Mouse (Mus musculus) heart, embryonic 11.5 days (tissue): ENCODE results near the gene Cdh12. TPM values are rescaled to one million over a fixed set of nuclear protein-coding genes. Genes with fewer than 3 reads are reported as not detected.

Experiments used
- ATAC-seq: fragments of 200-750 bp; cut with Nextera tagmentation; replicated peaks from 2 replicates; pipeline ENCODE4 v1.8.0; 2017; ENCODE audit warnings: moderate library complexity; ENCODE audit not compliant: insufficient number of reproducible peaks, low FRiP score, low TSS enrichment
- H3K27ac ChIP-seq: fragments of 300-500 bp; sonication (generic); 2 replicates; pipeline ENCODE4 v1.5.1; 2014; ENCODE audit warnings: mild to moderate bottlenecking, low read depth, low read length
- H3K27me3 ChIP-seq: fragments of 300-500 bp; sonication (generic); 2 replicates; pipeline ENCODE4 v1.6.1; 2014; ENCODE audit warnings: mild to moderate bottlenecking, low read length, mixed read lengths; ENCODE audit not compliant: control insufficient read depth, insufficient read depth
- H3K36me3 ChIP-seq: fragments of 300-500 bp; sonication (generic); 2 replicates; pipeline ENCODE4 v1.6.1; 2014; ENCODE audit warnings: mild to moderate bottlenecking, low read length, moderate library complexity, mixed read lengths; ENCODE audit not compliant: control insufficient read depth, insufficient read depth
- H3K4me1 ChIP-seq: fragments of 300-500 bp; sonication (generic); 2 replicates; pipeline ENCODE4 v1.6.1; 2014; ENCODE audit warnings: low read length; ENCODE audit not compliant: control insufficient read depth, insufficient read depth
- H3K4me2 ChIP-seq: fragments of 300-500 bp; sonication (generic); 2 replicates; pipeline ENCODE4 v1.6.1; 2014; ENCODE audit warnings: mild to moderate bottlenecking, moderate library complexity
- H3K4me3 ChIP-seq: fragments of 300-500 bp; sonication (generic); 2 replicates; pipeline ENCODE4 v1.5.1; 2014; ENCODE audit warnings: low read depth, low read length
- H3K9ac ChIP-seq: fragments of 300-500 bp; sonication (generic); 2 replicates; pipeline ENCODE4 v1.6.1; 2014; ENCODE audit warnings: mild to moderate bottlenecking, low read depth, low read length, moderate library complexity
- H3K9me3 ChIP-seq: fragments of 300-500 bp; sonication (generic); replicated peaks from 2 replicates; pipeline ENCODE4 v1.6.1; 2016; ENCODE audit warnings: low read length; ENCODE audit not compliant: control insufficient read depth
- WGBS: fragments of 180-500 bp; shearing (Covaris S2); extraction: QIAGEN DNeasy Blood & Tissue Kit; methylation state at CpG from one replicate; pipeline ENCODE4 v1.1.7; 2014; ENCODE audit not compliant: insufficient replicate concordance; 5-methylcytosine and 5-hydroxymethylcytosine counted together
- polyA plus RNA-seq: library from polyadenylated mRNA; unstranded; fragments of >200 nt; fragmentation: Nextera tagmentation; extraction: Ambion mirVana; gene quantifications from 2 replicates; pipeline ENCODE4 v1.2.1, GENCODE M21; 2014

Cdh12 gene
- polyA plus RNA-seq, 1 experiment from 2014 or later, result 0.04 TPM

DNA sequence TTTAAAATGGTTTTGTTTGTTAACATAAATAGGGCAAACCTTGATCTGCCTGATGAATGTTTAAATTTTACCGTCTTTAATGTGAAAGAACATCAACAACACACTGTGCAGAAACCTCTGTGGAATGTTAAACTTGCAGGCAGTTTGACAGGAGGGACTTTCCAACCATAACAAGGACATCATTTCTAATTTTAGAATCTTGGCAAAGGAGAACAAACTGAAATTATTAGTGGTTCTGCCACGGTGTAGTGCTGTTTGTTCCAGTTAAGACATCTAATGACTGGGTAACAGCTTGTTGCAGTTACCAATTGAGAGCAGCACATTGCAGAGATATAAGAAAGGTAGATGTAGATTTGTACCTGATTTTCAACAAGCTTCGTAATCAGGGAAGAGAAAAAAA is 453.5 kb downstream of the Cdh12 start:
- no peaks in the 10 kb centered on the region for H3K36me3 ChIP-seq
- H3K4me3 ChIP-seq, result no peak overlapping the region
- H3K27me3 ChIP-seq, result no peaks in the 10 kb centered on the region
- no peaks in the 10 kb centered on the region for H3K9me3 ChIP-seq
- no peak overlapping the region for H3K9ac ChIP-seq
- no peak overlapping the region for H3K27ac ChIP-seq
- H3K4me1 ChIP-seq, result no peaks in the 10 kb centered on the region
- H3K4me2 ChIP-seq, result no peak overlapping the region
- 40% methylated on average over 3 of the region's 3 CpGs for WGBS
- ATAC-seq, result no peak

DNA sequence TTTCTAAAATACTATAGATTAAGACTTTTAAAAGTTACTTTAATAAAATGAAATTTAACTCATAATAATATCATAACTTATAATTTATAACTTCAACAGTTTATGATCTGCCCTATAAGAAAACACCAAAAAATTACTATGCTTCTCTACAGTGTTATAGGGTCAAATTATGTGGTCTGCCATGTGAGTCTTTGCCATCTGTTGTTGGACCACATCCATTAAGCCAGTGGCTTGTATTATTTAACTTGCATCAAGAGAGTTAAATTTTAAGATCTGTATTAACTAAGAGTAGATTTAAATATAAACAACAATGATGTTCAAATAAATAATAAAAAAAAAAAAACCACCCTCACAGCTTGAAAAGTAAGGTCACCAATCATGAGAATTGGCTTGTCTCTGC is 479.2 kb downstream of the Cdh12 start:
- no peaks in the 10 kb centered on the region for H3K4me1 ChIP-seq
- ATAC-seq, result no peak

DNA sequence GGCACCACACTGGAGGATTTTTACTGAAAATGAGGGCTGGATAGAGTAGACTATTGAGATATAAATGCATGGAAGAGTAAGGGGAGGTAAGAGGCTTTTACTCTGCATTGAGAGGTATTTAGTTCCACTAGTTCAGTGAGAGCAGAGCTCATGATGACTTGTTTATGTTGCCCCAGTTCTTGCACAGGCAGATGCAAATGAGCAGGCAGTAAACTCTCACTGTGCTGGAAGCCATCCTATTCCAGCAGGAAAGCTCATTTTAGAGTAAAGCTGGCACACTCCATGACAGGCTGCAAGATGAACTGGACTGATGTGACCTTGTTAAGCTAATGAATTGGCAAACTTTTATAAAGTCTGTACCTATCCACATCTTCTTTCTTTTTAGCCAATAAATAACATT is 494.9 kb downstream of the Cdh12 start:
- Histone ChIP-seq H3K4me1 (no peaks in the 10 kb centered on the region), H3K27ac (no peak overlapping the region), H3K9me3 (no peaks in the 10 kb centered on the region), H3K27me3 (no peaks in the 10 kb centered on the region), H3K4me3 (no peak overlapping the region), H3K4me2 (no peak overlapping the region), H3K36me3 (no peaks in the 10 kb centered on the region), H3K9ac (no peak overlapping the region)
- no peak for ATAC-seq

More for the DNA sequence above, 479.2 kb downstream of the Cdh12 start:
- Histone ChIP-seq H3K9me3 (no peaks in the 10 kb centered on the region), H3K27me3 (no peaks in the 10 kb centered on the region), H3K36me3 (no peaks in the 10 kb centered on the region), H3K4me3 (no peak overlapping the region), H3K27ac (no peak overlapping the region), H3K9ac (no peak overlapping the region), H3K4me2 (no peak overlapping the region)

DNA sequence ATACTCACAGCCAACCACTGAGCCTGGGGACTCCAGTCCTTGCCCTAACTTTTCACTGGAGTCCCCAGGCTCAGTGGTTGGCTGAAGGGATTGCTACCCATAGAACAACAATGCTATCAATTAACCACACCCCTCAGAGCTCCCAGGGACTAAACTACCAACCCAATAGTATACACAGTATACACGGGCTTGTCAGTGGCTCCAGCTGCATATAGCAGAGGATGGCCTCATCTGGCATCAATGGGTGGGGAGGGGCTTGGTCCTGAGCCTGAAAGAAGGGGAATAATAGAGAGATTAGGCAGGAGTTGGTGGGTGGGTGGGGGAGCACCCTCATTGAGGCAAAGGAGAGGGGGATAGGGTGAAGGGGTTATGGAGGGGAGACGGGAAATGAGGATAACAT is 518.4 kb downstream of the Cdh12 start:
- H3K4me3 ChIP-seq, result no peak overlapping the region
- no peak for ATAC-seq
- WGBS, result 60% methylated on average over 2 of the region's 2 CpGs

DNA sequence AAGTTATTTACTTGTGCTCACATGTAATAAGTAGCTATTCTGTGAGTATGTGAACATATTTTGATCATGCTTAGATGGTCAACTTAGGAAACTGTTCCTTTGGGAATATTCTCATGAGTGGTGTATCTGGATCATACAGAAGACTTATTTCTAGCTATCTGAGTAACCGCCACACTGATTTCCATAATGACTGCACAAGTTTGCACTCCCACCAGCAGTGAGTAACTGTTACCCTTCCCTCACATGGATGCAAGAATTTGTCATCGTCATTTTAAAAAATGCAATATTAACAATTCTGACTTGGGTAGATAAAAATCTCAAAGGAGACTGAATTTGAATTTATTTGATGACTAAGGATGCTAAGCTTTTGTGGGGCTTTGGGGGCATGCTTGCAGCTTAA is 522.0 kb downstream of the Cdh12 start:
- Histone ChIP-seq H3K4me1 (no peaks in the 10 kb centered on the region), H3K4me2 (no peak overlapping the region), H3K4me3 (no peak overlapping the region), H3K36me3 (no peaks in the 10 kb centered on the region), H3K27me3 (no peaks in the 10 kb centered on the region), H3K9me3 (no peaks in the 10 kb centered on the region), H3K27ac (no peak overlapping the region), H3K9ac (no peak overlapping the region)
- WGBS, result 85% methylated on average over 2 of the region's 2 CpGs
- no peak for ATAC-seq

More for the DNA sequence above, 518.4 kb downstream of the Cdh12 start:
- no peaks in the 10 kb centered on the region for H3K27me3 ChIP-seq
- no peaks in the 10 kb centered on the region for H3K4me1 ChIP-seq
- no peak overlapping the region for H3K4me2 ChIP-seq
- no peaks in the 10 kb centered on the region for H3K36me3 ChIP-seq
- no peak overlapping the region for H3K27ac ChIP-seq
- H3K9ac ChIP-seq, result no peak overlapping the region
- H3K9me3 ChIP-seq, result no peaks in the 10 kb centered on the region

DNA sequence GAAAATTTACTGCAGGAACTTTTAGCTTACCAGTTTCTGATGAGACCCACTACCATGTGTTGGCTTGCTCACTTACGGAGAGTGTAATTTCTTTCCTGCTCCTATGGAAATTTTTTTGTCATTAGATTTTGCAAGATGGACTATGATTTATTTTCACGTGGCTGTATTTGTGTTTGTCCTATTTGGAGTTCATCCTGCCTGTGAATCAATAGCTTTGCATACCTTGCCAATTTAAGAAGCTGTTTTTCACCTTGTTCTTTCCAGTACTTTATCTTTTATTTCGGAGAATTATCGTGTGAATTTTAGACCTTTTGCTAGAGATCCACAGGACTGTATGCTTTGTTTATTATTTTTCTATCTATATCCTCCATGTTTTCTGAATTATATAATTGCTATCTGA is 551.5 kb downstream of the Cdh12 start:
- no peak for ATAC-seq
- 78% methylated on average over 4 of the region's 4 CpGs for WGBS

DNA sequence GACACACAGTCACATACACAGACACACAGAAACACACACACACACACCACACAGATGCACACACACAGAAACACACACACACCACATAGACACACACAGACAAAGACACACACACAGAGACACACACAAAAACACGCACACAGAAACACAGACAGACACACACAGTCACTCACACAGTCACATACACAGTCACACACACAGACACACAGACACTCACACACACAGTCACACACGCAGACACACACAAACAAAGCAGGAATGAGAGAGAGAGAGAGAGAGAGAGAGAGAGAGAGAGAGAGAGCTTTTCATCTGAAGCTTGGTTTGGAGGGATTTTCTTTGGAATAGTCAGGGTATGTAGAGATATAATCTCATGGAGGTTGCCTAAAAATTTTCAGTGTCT is 558.9 kb downstream of the Cdh12 start:
- no peak for ATAC-seq
- Histone ChIP-seq H3K27me3 (no peaks in the 10 kb centered on the region), H3K4me1 (no peaks in the 10 kb centered on the region), H3K27ac (no peak overlapping the region), H3K36me3 (no peaks in the 10 kb centered on the region), H3K9ac (no peak overlapping the region), H3K9me3 (no peaks in the 10 kb centered on the region), H3K4me2 (no peak overlapping the region), H3K4me3 (no peak overlapping the region)
- WGBS, result 77% methylated on average over 2 of the region's 2 CpGs

More for the DNA sequence above, 551.5 kb downstream of the Cdh12 start:
- no peak overlapping the region for H3K27ac ChIP-seq
- H3K9ac ChIP-seq, result no peak overlapping the region
- no peak overlapping the region for H3K4me3 ChIP-seq
- H3K9me3 ChIP-seq, result no peaks in the 10 kb centered on the region
- H3K4me1 ChIP-seq, result no peaks in the 10 kb centered on the region
- H3K36me3 ChIP-seq, result no peaks in the 10 kb centered on the region
- no peak overlapping the region for H3K4me2 ChIP-seq
- H3K27me3 ChIP-seq, result no peaks in the 10 kb centered on the region

DNA sequence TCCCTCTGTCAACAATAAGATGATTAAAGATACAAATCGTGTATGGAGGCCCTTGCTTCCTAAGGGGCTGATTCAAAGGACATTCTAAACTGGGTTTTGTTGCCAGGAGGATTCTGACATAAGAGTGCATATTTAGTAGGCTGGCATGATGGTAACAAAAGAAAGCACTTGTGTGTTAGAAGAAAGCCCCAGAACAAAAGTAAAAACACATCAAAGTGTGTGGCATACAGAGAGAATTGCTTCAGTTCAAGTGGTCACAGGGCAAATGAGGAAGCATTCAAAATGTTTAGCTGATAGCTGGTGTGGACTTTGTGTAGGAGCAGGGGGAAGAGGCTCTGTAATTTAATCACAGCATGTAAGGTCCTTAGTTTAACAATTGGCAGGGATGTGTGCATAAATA is 559.4 kb downstream of the Cdh12 start:
- H3K27ac ChIP-seq, result no peak overlapping the region
- no peak overlapping the region for H3K9ac ChIP-seq
- H3K27me3 ChIP-seq, result no peaks in the 10 kb centered on the region
- ATAC-seq, result no peak
- H3K4me1 ChIP-seq, result no peaks in the 10 kb centered on the region
- WGBS, result 45% methylated on average over 1 of the region's 1 CpGs
- no peak overlapping the region for H3K4me2 ChIP-seq
- H3K4me3 ChIP-seq, result no peak overlapping the region
- H3K9me3 ChIP-seq, result no peaks in the 10 kb centered on the region
- no peaks in the 10 kb centered on the region for H3K36me3 ChIP-seq

DNA sequence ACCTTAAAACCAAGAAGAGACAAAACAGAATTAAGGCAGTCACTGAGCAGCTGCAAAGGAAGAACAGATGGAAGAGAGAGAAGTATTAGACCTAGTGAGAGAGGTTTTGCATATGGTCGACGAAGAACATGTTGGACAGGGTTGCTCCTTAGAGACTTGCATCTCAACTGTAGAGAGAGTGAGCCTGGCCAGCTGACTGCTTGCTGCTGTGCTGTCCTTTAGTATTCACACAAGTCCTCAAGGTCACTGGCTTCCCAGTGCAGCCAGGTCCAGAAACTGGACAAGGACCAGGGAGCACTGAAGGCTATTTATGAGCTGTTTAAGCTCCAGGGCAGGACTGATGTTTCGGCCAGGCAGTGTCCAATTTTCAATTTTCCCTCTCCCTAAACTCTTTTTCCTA is 559.9 kb downstream of the Cdh12 start:
- no peak overlapping the region for H3K9ac ChIP-seq
- H3K36me3 ChIP-seq, result no peaks in the 10 kb centered on the region
- no peak overlapping the region for H3K4me2 ChIP-seq
- no peaks in the 10 kb centered on the region for H3K9me3 ChIP-seq
- no peak overlapping the region for H3K27ac ChIP-seq
- H3K4me1 ChIP-seq, result no peaks in the 10 kb centered on the region
- no peak overlapping the region for H3K4me3 ChIP-seq
- whole genome bisulfite sequencing, result 68% methylated on average over 3 of the region's 3 CpGs
- no peak for ATAC-seq
- no peaks in the 10 kb centered on the region for H3K27me3 ChIP-seq
